Mouse (Mus musculus) cerebellum, adult 18-20 months (tissue): ENCODE measurements around the gene Hdac8.

Source experiments
- DNase-seq, 2 experiments: peaks; one replicate each; pipeline ENCODE4 v3.0.0; 2021

Hdac8 gene

DNA sequence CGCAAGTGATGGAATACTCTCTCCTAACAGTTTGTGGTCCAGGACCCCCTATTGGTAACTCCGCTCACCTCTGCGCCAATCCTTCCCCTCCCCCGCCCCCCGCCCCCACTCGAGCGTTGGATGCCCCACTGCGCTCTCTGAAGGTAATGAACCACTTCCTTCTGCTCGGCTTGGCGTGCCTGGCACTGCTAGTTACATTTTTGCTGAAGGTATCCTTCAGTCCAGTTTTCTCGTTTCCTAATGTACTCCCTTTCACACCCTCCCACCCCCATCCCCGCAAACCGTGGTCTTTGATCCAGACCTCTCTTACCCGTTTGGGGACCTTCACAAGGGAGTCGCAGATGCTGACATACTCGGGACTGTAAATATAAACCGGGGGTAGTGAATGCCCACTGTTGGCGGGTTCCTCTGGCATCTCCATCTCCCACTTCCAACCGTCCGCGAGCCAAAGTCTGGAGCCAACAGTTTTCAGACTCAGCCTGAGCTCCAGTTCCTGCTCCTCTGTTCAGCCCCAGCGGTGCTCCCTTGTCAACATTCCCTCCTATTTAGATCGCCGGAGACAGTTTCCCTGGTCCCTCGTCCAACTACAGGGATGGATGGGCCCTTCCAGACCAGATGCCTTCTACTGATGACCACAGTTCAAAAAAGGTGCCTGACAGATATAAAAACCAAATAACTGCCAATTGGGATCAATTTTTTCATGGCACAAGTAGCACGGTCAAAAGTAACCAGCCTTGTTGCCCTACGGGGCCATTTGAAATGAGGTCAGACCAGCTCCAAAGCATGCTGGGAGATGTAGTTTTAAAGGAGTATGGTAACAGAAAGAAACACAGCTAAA lies at the start of gene Hdac8:
TSS of gene Hdac8 (minus strand) at position 716 of the 838 bp plus-strand sequence.
- DNase-seq = peak; percentile 51 to 62

DNA sequence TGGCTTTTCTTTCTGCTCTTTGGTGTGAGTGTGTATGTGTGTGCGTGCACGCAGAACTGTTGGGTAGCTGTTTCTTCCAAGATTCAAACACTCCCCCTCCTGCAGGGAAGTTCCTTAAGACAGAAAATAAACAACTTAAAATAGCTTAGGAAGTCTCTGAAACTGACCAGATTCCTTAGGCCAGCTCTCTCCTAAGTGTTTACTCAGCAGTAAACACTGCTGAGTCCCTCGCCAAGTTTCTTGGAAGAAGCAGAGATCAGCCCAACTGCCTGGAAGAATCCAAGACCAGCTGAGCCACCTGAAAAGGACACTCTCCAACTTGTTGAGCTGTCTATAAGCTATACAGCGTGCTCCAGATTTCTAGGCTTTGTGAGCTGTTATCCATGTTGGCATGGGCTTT lies 4.0 kb upstream of the Hdac8 start:
- no peak for DNase-seq

GRCm38 (mm10) chrX:102504179-102504578 lies 980 bp downstream of the Hdac8 start:
- no peak for DNase-seq

DNA sequence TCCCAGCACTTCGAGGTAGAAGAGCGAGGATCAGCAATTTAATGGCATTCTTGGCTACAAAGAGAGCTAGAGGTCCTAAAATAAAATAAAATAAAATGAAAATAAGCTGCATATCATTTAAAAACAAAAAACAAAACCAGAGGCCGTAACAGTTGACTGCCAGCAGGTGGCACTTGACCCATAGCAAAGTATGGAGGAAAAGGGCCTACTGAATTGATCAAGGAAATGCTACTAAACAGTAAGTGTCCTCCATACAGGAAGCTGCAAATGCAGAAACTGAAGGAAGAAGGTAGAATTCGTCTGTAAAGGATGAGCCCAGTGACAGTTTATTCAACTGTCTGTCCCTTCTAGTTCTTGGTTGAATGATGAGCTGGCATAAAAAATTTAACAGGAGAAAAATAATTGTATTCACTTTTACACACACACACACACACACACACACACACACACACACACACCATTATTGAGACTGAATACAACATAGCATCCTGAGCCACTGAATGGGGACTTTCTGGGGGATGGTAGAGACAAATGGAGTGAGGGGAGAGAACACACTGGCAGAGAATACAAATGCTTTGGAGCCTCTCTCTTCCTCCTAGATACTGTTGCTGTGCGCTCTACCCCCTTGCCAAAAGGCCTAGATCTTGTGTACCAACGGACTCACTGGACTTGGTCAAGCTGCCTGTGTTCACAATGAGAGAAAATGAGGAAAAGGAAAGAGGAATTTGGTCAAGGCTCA lies 11.0 kb downstream of the Hdac8 start:
- no peak for DNase-seq

GRCm38 (mm10) chrX:102485575-102485974 lies 19.6 kb downstream of the Hdac8 start:
- no peak for DNase-seq

- no peak for DNase-seq
Measured at GRCm38 (mm10) chrX:102479665-102480064, 25.5 kb downstream of the Hdac8 start.

GRCm38 (mm10) chrX:102478965-102479364 lies 26.2 kb downstream of the Hdac8 start:
- peak; percentile 51 to 60 for DNase-seq

- DNase-seq = no peak
Measured at GRCm38 (mm10) chrX:102478481-102478880, 26.7 kb downstream of the Hdac8 start.

DNA sequence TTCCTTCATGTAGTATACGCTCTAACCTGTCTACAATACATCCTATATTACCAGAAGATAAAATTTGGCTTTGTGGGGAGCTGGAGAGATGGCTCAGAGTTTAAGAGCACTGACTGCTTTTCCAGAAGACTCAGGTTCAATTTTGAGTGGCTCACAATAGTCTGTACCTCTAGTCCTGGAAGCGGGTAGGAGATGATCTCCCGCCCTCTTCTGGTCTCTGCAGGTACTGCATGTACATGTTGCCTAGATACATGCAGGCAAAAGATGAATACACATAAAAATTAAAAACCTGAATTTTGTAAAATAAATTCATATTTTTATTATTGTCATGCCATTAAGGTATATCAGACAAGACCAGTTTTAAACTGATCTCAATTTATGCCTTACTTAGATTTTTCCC lies 28.4 kb downstream of the Hdac8 start:
- DNase-seq = peak; percentile 76 to 85

DNA sequence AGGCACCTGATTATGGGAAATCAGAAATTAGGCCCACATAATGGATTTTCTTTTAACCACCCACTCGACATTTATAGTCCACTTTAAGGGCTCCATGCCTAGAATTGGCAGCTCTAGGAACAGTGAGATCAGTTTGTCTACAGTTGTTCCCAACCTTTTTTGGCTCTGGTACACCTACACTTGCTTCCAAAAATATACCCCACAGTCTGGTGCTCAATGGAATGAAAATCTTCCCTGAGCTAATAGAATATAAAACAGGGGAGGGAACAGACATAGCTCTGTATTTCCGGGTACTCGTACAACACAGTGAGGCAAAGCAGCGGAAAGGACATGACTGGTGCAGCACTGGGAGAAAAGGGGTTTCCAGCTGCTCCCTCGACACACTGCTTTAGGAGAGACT lies 29.6 kb downstream of the Hdac8 start:
- peak in 1 of 2 experiments; percentile 16 for DNase-seq

GRCm38 (mm10) chrX:102418343-102419127 lies 86.6 kb downstream of the Hdac8 start:
- DNase-seq = no peak

- DNase-seq = no peak
Measured at GRCm38 (mm10) chrX:102416972-102417371, 88.2 kb downstream of the Hdac8 start.

GRCm38 (mm10) chrX:102416386-102416785 lies 88.8 kb downstream of the Hdac8 start:
- peak; percentile 16 to 26 for DNase-seq

DNA sequence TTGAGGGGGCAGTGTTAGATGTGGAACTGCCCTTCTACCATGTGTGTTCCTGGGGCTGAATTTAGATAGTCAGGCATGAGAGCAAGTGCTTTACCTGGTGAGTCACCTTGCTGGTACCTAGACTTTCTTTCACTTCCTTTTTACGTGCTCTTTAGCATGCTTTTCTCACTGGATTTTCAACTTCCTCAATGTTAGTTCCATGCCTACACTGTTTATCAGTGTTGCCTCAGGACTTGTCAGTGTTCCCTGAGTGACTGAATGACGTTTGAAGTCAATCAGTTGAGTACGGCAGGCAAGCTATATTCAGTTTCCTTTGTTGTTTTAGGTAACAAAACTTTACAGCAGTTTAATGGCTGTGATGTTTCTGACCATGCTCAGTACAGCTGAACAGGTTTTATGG lies 120.4 kb downstream of the Hdac8 start:
- no peak for DNase-seq

DNA sequence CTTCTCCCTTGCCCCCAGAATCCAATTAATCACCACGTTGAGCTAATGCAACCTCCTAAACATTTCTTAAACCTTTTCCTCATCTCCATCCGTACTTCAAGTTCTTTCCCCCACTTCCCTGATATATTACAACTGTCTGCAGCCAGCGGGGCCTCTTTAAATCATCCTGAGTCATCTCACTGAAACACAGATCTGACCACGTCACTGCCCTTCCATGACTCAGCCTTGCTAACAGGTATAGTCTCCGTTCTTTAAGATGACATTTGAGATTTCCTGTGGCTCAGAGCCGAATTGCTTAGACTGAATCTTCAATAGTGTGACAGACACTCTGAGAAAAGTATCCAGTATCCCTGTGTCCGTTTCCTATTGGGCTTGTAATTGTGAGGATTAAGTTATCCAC lies 122.0 kb downstream of the Hdac8 start:
- DNase-seq = no peak

GRCm38 (mm10) chrX:102366510-102366909 lies 138.6 kb downstream of the Hdac8 start:
- DNase-seq = peak; percentile 75 to 78

GRCm38 (mm10) chrX:102362244-102362643 lies 142.9 kb downstream of the Hdac8 start:
- DNase-seq = no peak

DNA sequence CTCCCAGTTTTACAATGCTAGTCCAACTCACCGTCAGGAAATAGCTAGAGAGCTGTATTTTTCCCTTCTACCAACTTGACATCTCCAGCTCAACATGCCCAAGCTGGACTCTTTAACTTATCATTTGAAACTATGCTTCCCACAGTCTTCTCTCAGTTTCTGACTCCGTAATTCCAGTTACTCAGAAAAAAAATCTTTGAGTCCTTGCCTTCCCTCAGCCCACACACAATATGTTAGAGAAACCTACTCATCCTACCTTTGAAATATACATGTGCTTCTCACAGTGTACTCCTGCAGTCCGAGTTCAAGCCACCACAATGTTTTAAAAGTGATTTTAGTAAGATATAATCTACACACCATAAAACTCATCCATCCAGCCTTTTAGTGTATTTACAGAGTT lies 151.7 kb downstream of the Hdac8 start:
- DNase-seq = no peak

GRCm38 (mm10) chrX:102349843-102350731 lies 155.1 kb downstream of the Hdac8 start:
- DNase-seq = peak; percentile 27 to 41

GRCm38 (mm10) chrX:102348886-102349486 lies 156.2 kb downstream of the Hdac8 start:
- no peak for DNase-seq

- DNase-seq = no peak
Measured at GRCm38 (mm10) chrX:102341688-102342087, 163.5 kb downstream of the Hdac8 start.
